Mouse (Mus musculus): ENCODE data around the gene Ep400. TPM values are rescaled to one million over a fixed set of nuclear protein-coding genes. Genes with fewer than 3 reads are reported as not detected.
A peak's percentile ranks its signal among the peaks of the same experiment; 100 is the strongest.
"Not testable (repeated sequence)": the region's sequence is repeated elsewhere in the genome, so short reads cannot be mapped to it uniquely, and the experiment has no call there.

Ep400 gene
- total RNA-seq, 2 experiments from 2014 or later = 41.0 to 115 TPM

GRCm38 (mm10) chr5:110779998-110780760 lies 9.7 kb upstream of the Ep400 start, which contains the start of gene Pus1:
Gene Pus1, minus strand, starts transcription at chr5:110780659.
- ATAC-seq (replicated peaks; ENCODE audit: poor library complexity) = peak; percentile 93

- no peak for ATAC-seq (replicated peaks; ENCODE audit: poor library complexity)
These were observed 8.9 kb upstream of the Ep400 start for GRCm38 (mm10) chr5:110779276-110779997.

GRCm38 (mm10) chr5:110778263-110778662 lies 7.7 kb upstream of the Ep400 start:
- ATAC-seq (replicated peaks; ENCODE audit: poor library complexity) = no peak

GRCm38 (mm10) chr5:110776141-110776540 lies 5.6 kb upstream of the Ep400 start:
- no peak for ATAC-seq (replicated peaks; ENCODE audit: poor library complexity)

GRCm38 (mm10) chr5:110774511-110774910 lies 4.0 kb upstream of the Ep400 start:
- no peak for ATAC-seq (replicated peaks; ENCODE audit: poor library complexity)

GRCm38 (mm10) chr5:110772945-110773344 lies 2.4 kb upstream of the Ep400 start:
- ATAC-seq (replicated peaks; ENCODE audit: poor library complexity) = not testable (repeated sequence)

- ATAC-seq (replicated peaks; ENCODE audit: poor library complexity) = 0 out of 2 replicates have a peak, but pooled peaks have one; percentile 3
These were observed 479 bp downstream of the Ep400 start for GRCm38 (mm10) chr5:110770031-110770445.

GRCm38 (mm10) chr5:110769272-110769671 lies 1.2 kb downstream of the Ep400 start:
- ATAC-seq (replicated peaks; ENCODE audit: poor library complexity) = no peak

- no peak for ATAC-seq (replicated peaks; ENCODE audit: poor library complexity)
These were observed 6.6 kb downstream of the Ep400 start for GRCm38 (mm10) chr5:110763890-110764289.

- ATAC-seq (replicated peaks; ENCODE audit: poor library complexity) = peak; percentile 54; the same call in 1 of the 2 replicates
These were observed 25.5 kb downstream of the Ep400 start for GRCm38 (mm10) chr5:110745021-110745420.

- no peak for ATAC-seq (replicated peaks; ENCODE audit: poor library complexity)
These were observed 30.8 kb downstream of the Ep400 start for GRCm38 (mm10) chr5:110739496-110740275.

GRCm38 (mm10) chr5:110735606-110736005 lies 34.9 kb downstream of the Ep400 start:
- ATAC-seq (replicated peaks; ENCODE audit: poor library complexity) = peak; percentile 31; the same call in 1 of the 2 replicates

- ATAC-seq (replicated peaks; ENCODE audit: poor library complexity) = no peak
These were observed 37.2 kb downstream of the Ep400 start for GRCm38 (mm10) chr5:110733231-110733823.

GRCm38 (mm10) chr5:110731227-110731626 lies 39.3 kb downstream of the Ep400 start:
- no peak for ATAC-seq (replicated peaks; ENCODE audit: poor library complexity)

- ATAC-seq (replicated peaks; ENCODE audit: poor library complexity) = no peak
These were observed 42.7 kb downstream of the Ep400 start for GRCm38 (mm10) chr5:110727850-110728249.

- no peak for ATAC-seq (replicated peaks; ENCODE audit: poor library complexity)
These were observed 47.0 kb downstream of the Ep400 start for GRCm38 (mm10) chr5:110723543-110723942.

- peak; percentile 94 for ATAC-seq (replicated peaks; ENCODE audit: poor library complexity)
These were observed 49.1 kb downstream of the Ep400 start for GRCm38 (mm10) chr5:110721463-110721862.

- peak; percentile 65 for ATAC-seq (replicated peaks; ENCODE audit: poor library complexity)
These were observed 59.1 kb downstream of the Ep400 start for GRCm38 (mm10) chr5:110711455-110711854.

GRCm38 (mm10) chr5:110709256-110709655 lies 61.3 kb downstream of the Ep400 start:
- no peak for ATAC-seq (replicated peaks; ENCODE audit: poor library complexity)

- no peak for ATAC-seq (replicated peaks; ENCODE audit: poor library complexity)
These were observed 66.5 kb downstream of the Ep400 start for GRCm38 (mm10) chr5:110704004-110704403.

GRCm38 (mm10) chr5:110698617-110699016 lies 71.9 kb downstream of the Ep400 start:
- ATAC-seq (replicated peaks; ENCODE audit: poor library complexity) = no peak

All from megakaryocyte progenitor cell, adult 5-6 weeks (primary cell).